Mouse (Mus musculus) lung, postnatal 10 days (tissue): ENCODE results near the gene Apobec1.
"Not testable (repeated sequence)": the region's sequence is repeated elsewhere in the genome, so short reads cannot be mapped to it uniquely, and the experiment has no call there.

ENCODE experiments used
- DNase-seq: peaks from one replicate; pipeline ENCODE4 v3.0.0; 2021

The Apobec1 gene

GRCm38 (mm10) chr6:122556959-122557561, 45.2 kb downstream of the Apobec1 start:
- peak; percentile 85 for DNase-seq

- no peak for DNase-seq
Observed at GRCm38 (mm10) chr6:122555266-122555665, 47.0 kb downstream of the Apobec1 start.

GRCm38 (mm10) chr6:122554102-122554501, 48.1 kb downstream of the Apobec1 start:
- no peak for DNase-seq

GRCm38 (mm10) chr6:122553606-122554005, 48.6 kb downstream of the Apobec1 start, which contains the start of gene Aicda:
Aicda (plus strand) TSS chr6:122553801.
- DNase-seq = no peak

- no peak for DNase-seq
Observed at GRCm38 (mm10) chr6:122545948-122546347, 56.3 kb downstream of the Apobec1 start.

- DNase-seq = no peak
Observed at GRCm38 (mm10) chr6:122545289-122545882, 56.9 kb downstream of the Apobec1 start.

- no peak for DNase-seq
Observed at GRCm38 (mm10) chr6:122544672-122545071, 57.6 kb downstream of the Apobec1 start.

- DNase-seq = no peak
Observed at GRCm38 (mm10) chr6:122543574-122543973, 58.7 kb downstream of the Apobec1 start.

GRCm38 (mm10) chr6:122542459-122542858, 59.8 kb downstream of the Apobec1 start:
- not testable (repeated sequence) for DNase-seq

GRCm38 (mm10) chr6:122539564-122539963, 62.7 kb downstream of the Apobec1 start:
- no peak for DNase-seq

- no peak for DNase-seq
Observed at GRCm38 (mm10) chr6:122534032-122534431, 68.2 kb downstream of the Apobec1 start.

GRCm38 (mm10) chr6:122532883-122533302, 69.4 kb downstream of the Apobec1 start:
- peak; percentile 43 for DNase-seq

GRCm38 (mm10) chr6:122531466-122532174, 70.6 kb downstream of the Apobec1 start:
- DNase-seq = no peak

GRCm38 (mm10) chr6:122528136-122528535, 74.1 kb downstream of the Apobec1 start:
- DNase-seq = no peak
